Mouse (Mus musculus): Measurements from ENCODE around the gene Olfr1328. TPM values are rescaled to one million over a fixed set of nuclear protein-coding genes. Genes with fewer than 3 reads are reported as not detected.

Gene Olfr1328
- not detected in 2 replicates for polyA plus RNA-seq (2012; ENCODE audit: low replicate concordance)

GRCm38 (mm10) chr4:118938512-118938911 is at the start of gene Olfr1328:
Gene Olfr1328, minus strand, starts transcription at chr4:118938612.

GRCm38 (mm10) chr4:118961141-118961628 is 22.8 kb upstream of the Olfr1328 start, which contains the start of gene Lao1:
Gene Lao1, plus strand, starts transcription at chr4:118961578.

GRCm38 (mm10) chr4:118917365-118917764 is 21.0 kb downstream of the Olfr1328 start, which contains the start of gene Olfr1329:
Gene Olfr1329, minus strand, starts transcription at chr4:118917465.

GRCm38 (mm10) chr4:118888297-118888696 is 50.1 kb downstream of the Olfr1328 start, which contains the start of gene Olfr1330:
Gene Olfr1330, plus strand, starts transcription at chr4:118888597.

Other genes starting within 250 kb of the Olfr1328 start
- gene Olfr1342, start 245.9 kb downstream of the Olfr1328 start, polyA plus RNA-seq (2012; ENCODE audit: low replicate concordance): not detected in 2 replicates
- gene Olfr1341, start 235.1 kb downstream of the Olfr1328 start, polyA plus RNA-seq (2012; ENCODE audit: low replicate concordance): not detected in 2 replicates
- not detected in 2 replicates for gene Olfr1340, start 218.5 kb downstream of the Olfr1328 start, polyA plus RNA-seq (2012; ENCODE audit: low replicate concordance)
- gene Olfr1339, start 206.4 kb downstream of the Olfr1328 start, polyA plus RNA-seq (2012; ENCODE audit: low replicate concordance): not detected in 2 replicates
- not detected in 2 replicates for gene Olfr1338, start 179.9 kb downstream of the Olfr1328 start, polyA plus RNA-seq (2012; ENCODE audit: low replicate concordance)
- not detected in 2 replicates for gene Olfr1337, start 156.0 kb downstream of the Olfr1328 start, polyA plus RNA-seq (2012; ENCODE audit: low replicate concordance)
- gene Olfr1335, start 128.7 kb downstream of the Olfr1328 start, polyA plus RNA-seq (2012; ENCODE audit: low replicate concordance): not detected in 2 replicates
- not detected in 2 replicates for gene Olfr1333, start 102.3 kb downstream of the Olfr1328 start, polyA plus RNA-seq (2012; ENCODE audit: low replicate concordance)
- not detected in 2 replicates for gene Olfr1331, start 74.0 kb downstream of the Olfr1328 start, polyA plus RNA-seq (2012; ENCODE audit: low replicate concordance)
- not detected in 2 replicates for gene Olfr1330, start 50.0 kb downstream of the Olfr1328 start, polyA plus RNA-seq (2012; ENCODE audit: low replicate concordance)
- gene Olfr1329, start 21.1 kb downstream of the Olfr1328 start, polyA plus RNA-seq (2012; ENCODE audit: low replicate concordance): not detected in 2 replicates
- gene Lao1, start 23.0 kb upstream of the Olfr1328 start, polyA plus RNA-seq (2012; ENCODE audit: low replicate concordance): not detected in 2 replicates
- 39.8 and 41.8 TPM in 2 replicates for gene Slc2a1, start 170.1 kb upstream of the Olfr1328 start, polyA plus RNA-seq (2012; ENCODE audit: low replicate concordance)
- 9.6 and 12.2 TPM in 2 replicates for gene Zfp691, start 235.6 kb upstream of the Olfr1328 start, polyA plus RNA-seq (2012; ENCODE audit: low replicate concordance)